Mouse (Mus musculus) intestine, embryonic 14.5 days (tissue): ENCODE data around the gene Fbrsl1. TPM values are rescaled to one million over a fixed set of nuclear protein-coding genes. Genes with fewer than 3 reads are reported as not detected.

ENCODE experiments used
- ATAC-seq: fragments of 200-750 bp; cut with Nextera tagmentation; replicated peaks from 2 replicates; pipeline ENCODE4 v1.8.0; 2017; ENCODE audit warnings: low read depth, moderate number of reproducible peaks, moderate TSS enrichment, moderate library complexity; ENCODE audit not compliant: low FRiP score, low TSS enrichment
- DNase-seq: peaks from one replicate; pipeline ENCODE4 v3.0.0-alpha.2; 2018; ENCODE audit warnings: low spot score
- H3K27ac ChIP-seq: fragments of 300-500 bp; sonication (generic); 2 replicates; pipeline ENCODE4 v1.5.1; 2014; ENCODE audit warnings: low read depth, mild to moderate bottlenecking, control low read depth
- H3K27me3 ChIP-seq: fragments of 300-500 bp; sonication (generic); replicated peaks from 2 replicates; pipeline ENCODE4 v1.6.1; 2014; ENCODE audit warnings: low read length, control low read depth; ENCODE audit not compliant: control insufficient read depth, insufficient read depth
- H3K36me3 ChIP-seq: fragments of 300-500 bp; sonication (generic); 2 replicates; pipeline ENCODE4 v1.6.1; 2014; ENCODE audit warnings: low read length, control low read depth; ENCODE audit not compliant: control insufficient read depth, insufficient read depth
- H3K4me1 ChIP-seq: fragments of 300-500 bp; sonication (generic); replicated peaks from 2 replicates; pipeline ENCODE4 v1.6.1; 2014; ENCODE audit warnings: low read length, control low read depth, mixed read lengths; ENCODE audit not compliant: control insufficient read depth, insufficient read depth
- H3K4me2 ChIP-seq: fragments of 300-500 bp; sonication (generic); 2 replicates; pipeline ENCODE4 v1.6.1; 2014; ENCODE audit warnings: low read length
- H3K4me3 ChIP-seq: fragments of 300-500 bp; sonication (generic); 2 replicates; pipeline ENCODE4 v1.5.1; 2014; ENCODE audit warnings: low read depth, low read length, control low read depth, mixed read lengths
- H3K9ac ChIP-seq: fragments of 300-500 bp; sonication (generic); 2 replicates; pipeline ENCODE4 v1.6.1; 2014; ENCODE audit warnings: mild to moderate bottlenecking, low read length
- H3K9me3 ChIP-seq: fragments of 300-500 bp; sonication (generic); 2 replicates; pipeline ENCODE4 v1.6.1; 2016; ENCODE audit warnings: low read length, control low read depth; ENCODE audit not compliant: control insufficient read depth
- WGBS: fragments of 180-500 bp; shearing (Covaris S2); extraction: QIAGEN DNeasy Blood & Tissue Kit; methylation state at CpG from one replicate; pipeline ENCODE4 v1.1.7; 2014; 5-methylcytosine and 5-hydroxymethylcytosine counted together
- polyA plus RNA-seq: library from polyadenylated mRNA; unstranded; fragments of >200 nt; fragmentation: Nextera tagmentation; extraction: Ambion mirVana; gene quantifications from 2 replicates; pipeline ENCODE4 v1.2.1, GENCODE M21; 2014

Fbrsl1 gene
- polyA plus RNA-seq, result 9.4 and 13.3 TPM in 2 replicates

DNA sequence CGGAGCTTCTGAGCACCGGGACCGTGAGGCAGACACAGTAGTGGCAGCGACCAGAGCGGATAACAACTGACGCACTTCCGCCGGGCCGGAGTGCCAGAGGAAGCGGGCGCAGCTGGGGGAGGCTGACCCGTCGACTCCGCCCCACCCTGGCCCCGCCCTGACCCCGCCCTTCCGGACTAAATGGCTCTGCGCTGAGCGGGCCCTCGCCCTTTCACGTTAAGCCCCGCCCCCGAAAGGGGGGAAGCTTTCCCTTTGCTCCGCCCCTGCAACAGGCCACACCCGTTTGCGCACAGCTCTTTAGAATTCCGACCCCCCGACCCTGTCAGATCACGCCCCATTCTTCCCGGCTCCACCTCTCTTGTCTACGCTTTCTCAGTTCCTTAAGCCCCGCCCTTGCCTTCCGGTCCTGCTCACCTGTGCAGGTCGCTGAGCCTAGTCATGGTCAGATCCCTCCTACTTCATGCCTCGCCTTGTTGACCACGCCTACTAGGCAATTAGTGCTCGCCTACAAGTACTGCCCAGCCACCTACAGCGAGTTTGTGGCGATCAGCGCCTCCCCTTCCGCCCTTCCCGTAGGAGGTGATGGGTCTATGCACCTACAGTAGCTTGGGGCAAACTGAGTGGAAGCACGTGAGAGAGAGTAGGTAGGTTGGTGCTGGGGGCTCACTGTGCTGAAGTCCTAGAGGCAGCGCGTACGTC is at the start of gene Fbrsl1:
Gene Fbrsl1, minus strand, starts transcription at position 68 of the 699 bp plus-strand sequence.
- Histone ChIP-seq H3K27ac (peak within 1 kb of the TSS; percentile 62; the same call in 1 of the 2 replicates), H3K36me3 (0 out of 2 replicates have a peak, but pooled peaks cover 3% of the 10 kb centered on the region), H3K4me1 (peaks cover 9% of the 10 kb centered on the region), H3K27me3 (no peaks in the 10 kb centered on the region), H3K4me2 (peak within 1 kb of the TSS; percentile 93), H3K4me3 (peak within 1 kb of the TSS; percentile 80), H3K9me3 (no peaks in the 10 kb centered on the region), H3K9ac (peak within 1 kb of the TSS; percentile 82)
- WGBS, result 1% methylated on average over 40 of the region's 46 CpGs
- peak; percentile 97 for DNase-seq
- peak; percentile 97 for ATAC-seq

GRCm38 (mm10) chr5:110498071-110498470 is 49.8 kb upstream of the Fbrsl1 start:
- H3K4me3 ChIP-seq, result no peak overlapping the region
- no peaks in the 10 kb centered on the region for H3K36me3 ChIP-seq
- no peak for DNase-seq
- H3K27me3 ChIP-seq, result no peaks in the 10 kb centered on the region
- no peaks in the 10 kb centered on the region for H3K4me1 ChIP-seq
- no peak overlapping the region for H3K4me2 ChIP-seq
- ATAC-seq, result no peak
- H3K9me3 ChIP-seq, result no peaks in the 10 kb centered on the region
- no peak overlapping the region for H3K27ac ChIP-seq
- 30% methylated on average over 10 of the region's 10 CpGs for WGBS
- no peak overlapping the region for H3K9ac ChIP-seq

DNA sequence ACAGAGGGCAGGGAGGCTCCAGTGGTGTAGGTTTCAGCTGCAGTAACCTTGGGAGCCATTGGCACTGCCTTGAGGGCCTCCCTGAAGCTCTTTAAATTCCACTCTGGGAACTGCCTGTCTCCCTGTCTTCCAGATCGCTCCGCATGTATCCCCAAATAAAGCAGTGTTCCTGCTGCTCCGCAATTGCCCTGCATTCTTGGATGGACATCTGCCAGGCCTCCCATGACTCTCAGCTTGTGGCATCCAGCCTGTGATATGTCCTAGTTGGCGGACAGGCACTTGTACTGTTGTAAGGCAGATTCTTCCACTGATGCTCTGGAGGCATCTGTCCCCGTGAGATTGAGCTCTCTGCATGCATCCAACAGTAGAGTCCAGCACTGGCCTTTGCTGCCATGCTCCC is 49.3 kb upstream of the Fbrsl1 start:
- Histone ChIP-seq H3K9me3 (no peaks in the 10 kb centered on the region), H3K27ac (no peak overlapping the region)

GRCm38 (mm10) chr5:110495051-110495450 is 46.7 kb upstream of the Fbrsl1 start:
- WGBS, result 90% methylated on average over 6 of the region's 6 CpGs
- Histone ChIP-seq H3K27me3 (no peaks in the 10 kb centered on the region), H3K4me2 (no peak overlapping the region), H3K27ac (no peak overlapping the region), H3K36me3 (no peaks in the 10 kb centered on the region), H3K9ac (no peak overlapping the region), H3K9me3 (no peaks in the 10 kb centered on the region), H3K4me3 (no peak overlapping the region), H3K4me1 (no peaks in the 10 kb centered on the region)
- ATAC-seq (no peak), DNase-seq (no peak)

More for the DNA sequence above, 49.3 kb upstream of the Fbrsl1 start:
- Histone ChIP-seq H3K4me2 (no peak overlapping the region), H3K4me1 (no peaks in the 10 kb centered on the region), H3K4me3 (no peak overlapping the region), H3K9ac (no peak overlapping the region), H3K27me3 (no peaks in the 10 kb centered on the region), H3K36me3 (no peaks in the 10 kb centered on the region)
- DNase-seq (no peak), ATAC-seq (no peak)
- WGBS, result 64% methylated on average over 5 of the region's 5 CpGs

- no peak for ATAC-seq
- 68% methylated on average over 4 of the region's 4 CpGs for WGBS
- no peaks in the 10 kb centered on the region for H3K4me1 ChIP-seq
- H3K4me2 ChIP-seq, result no peak overlapping the region
- no peaks in the 10 kb centered on the region for H3K27me3 ChIP-seq
- no peaks in the 10 kb centered on the region for H3K9me3 ChIP-seq
- H3K4me3 ChIP-seq, result no peak overlapping the region
- no peak overlapping the region for H3K9ac ChIP-seq
- no peak for DNase-seq
- H3K36me3 ChIP-seq, result no peaks in the 10 kb centered on the region
- no peak overlapping the region for H3K27ac ChIP-seq
Measured at GRCm38 (mm10) chr5:110494396-110494795, 46.1 kb upstream of the Fbrsl1 start.

DNA sequence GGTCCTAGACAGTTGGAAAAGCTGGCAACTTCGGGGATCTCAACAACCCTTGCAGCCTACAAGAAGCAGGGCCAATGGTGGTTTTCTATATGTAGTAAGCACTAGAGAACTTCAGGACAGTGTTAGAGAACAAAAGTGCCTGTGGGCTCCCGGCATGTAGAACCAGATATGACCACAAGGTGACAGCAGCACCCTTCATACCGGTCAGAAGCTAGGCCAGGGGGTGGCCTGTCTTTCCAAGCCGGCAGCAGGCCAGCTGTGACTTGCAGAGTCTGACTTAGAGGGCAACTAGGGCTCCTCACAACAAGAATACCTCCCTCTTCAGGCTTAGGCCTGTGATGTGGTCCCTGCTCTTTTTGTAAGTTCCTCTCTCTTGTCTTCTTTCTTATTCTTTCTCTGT is 45.5 kb upstream of the Fbrsl1 start:
- Histone ChIP-seq H3K27me3 (no peaks in the 10 kb centered on the region), H3K4me2 (no peak overlapping the region), H3K4me1 (no peaks in the 10 kb centered on the region), H3K9ac (no peak overlapping the region), H3K36me3 (no peaks in the 10 kb centered on the region), H3K4me3 (no peak overlapping the region), H3K9me3 (no peaks in the 10 kb centered on the region), H3K27ac (no peak overlapping the region)
- 4% methylated on average over 4 of the region's 4 CpGs for WGBS
- peak; percentile 70 for ATAC-seq
- DNase-seq, result peak; percentile 87

GRCm38 (mm10) chr5:110489639-110490038 is 41.3 kb upstream of the Fbrsl1 start:
- ATAC-seq, result no peak

GRCm38 (mm10) chr5:110487943-110488342 is 39.6 kb upstream of the Fbrsl1 start:
- ATAC-seq, result no peak
- no peak overlapping the region for H3K4me2 ChIP-seq
- H3K4me3 ChIP-seq, result no peak overlapping the region
- no peaks in the 10 kb centered on the region for H3K27me3 ChIP-seq
- H3K27ac ChIP-seq, result no peak overlapping the region
- WGBS, result 40% methylated on average over 1 of the region's 1 CpGs
- no peaks in the 10 kb centered on the region for H3K4me1 ChIP-seq
- H3K9ac ChIP-seq, result no peak overlapping the region
- DNase-seq, result no peak
- no peaks in the 10 kb centered on the region for H3K9me3 ChIP-seq
- no peaks in the 10 kb centered on the region for H3K36me3 ChIP-seq

More at GRCm38 (mm10) chr5:110489639-110490038, 41.3 kb upstream of the Fbrsl1 start:
- no peak overlapping the region for H3K4me3 ChIP-seq
- H3K9me3 ChIP-seq, result no peaks in the 10 kb centered on the region
- DNase-seq, result no peak
- H3K27me3 ChIP-seq, result no peaks in the 10 kb centered on the region
- H3K4me2 ChIP-seq, result no peak overlapping the region
- H3K27ac ChIP-seq, result no peak overlapping the region
- 58% methylated on average over 4 of the region's 4 CpGs for WGBS
- H3K9ac ChIP-seq, result no peak overlapping the region
- no peaks in the 10 kb centered on the region for H3K4me1 ChIP-seq
- no peaks in the 10 kb centered on the region for H3K36me3 ChIP-seq
